Mouse (Mus musculus) gastrocnemius, postnatal 14 days (tissue): ENCODE measurements around the gene Khsrp. TPM values are rescaled to one million over a fixed set of nuclear protein-coding genes. Genes with fewer than 3 reads are reported as not detected.

Source experiments
- DNase-seq: peaks from one replicate; pipeline ENCODE4 v3.0.0; 2021; ENCODE audit warnings: mixed read lengths
- intact Hi-C: fragments of 180-260 bp; cut with DNase I; formaldehyde crosslinking; loops from one replicate; pipeline ENCODE4 v1.15.1; 2025; ENCODE audit warnings: low total_unique reads
- total RNA-seq, 2 experiments: library from RNA; stranded (reverse); gene quantifications; 2 replicates each; pipeline ENCODE4 v1.2.3; 2021

Gene Khsrp
- total RNA-seq, 2 experiments from 2014 or later: 31.9 to 36.4 TPM

GRCm38 (mm10) chr17:57038978-57039377 is 7.7 kb upstream of the Khsrp start:
- intact Hi-C loops: no loop called here
- no peak for DNase-seq

GRCm38 (mm10) chr17:57032854-57033253 is 1.5 kb upstream of the Khsrp start:
- intact Hi-C loops: no loop called here
- no peak for DNase-seq

GRCm38 (mm10) chr17:57031661-57032420 is 519 bp upstream of the Khsrp start:
- DNase-seq: peak; percentile 99

GRCm38 (mm10) chr17:57029691-57030090 is 1.6 kb downstream of the Khsrp start:
- no peak for DNase-seq

More at GRCm38 (mm10) chr17:57031661-57032420, 519 bp upstream of the Khsrp start:
- intact Hi-C loops: no loop called here

GRCm38 (mm10) chr17:57027471-57027870 is 3.9 kb downstream of the Khsrp start:
- intact Hi-C loops: no loop called here
- no peak for DNase-seq

More at GRCm38 (mm10) chr17:57029691-57030090, 1.6 kb downstream of the Khsrp start:
- intact Hi-C loops: no loop called here

- no peak for DNase-seq
- intact Hi-C loops: no loop called here
Observed at GRCm38 (mm10) chr17:57020960-57021359, 10.4 kb downstream of the Khsrp start.

GRCm38 (mm10) chr17:57019693-57020092 is 11.6 kb downstream of the Khsrp start:
- intact Hi-C loops: no loop called here
- DNase-seq: no peak

GRCm38 (mm10) chr17:57012245-57012795 is 19.0 kb downstream of the Khsrp start:
- intact Hi-C loops: no loop called here
- DNase-seq: no peak

GRCm38 (mm10) chr17:57011236-57012141 is 19.8 kb downstream of the Khsrp start, which contains the start of the genes Gtf2f1 and Gm17949:
Gene Gtf2f1, minus strand, starts transcription at chr17:57011288.
Gene Gm17949, plus strand, starts transcription at chr17:57011469.
- intact Hi-C loops: no loop called here
- DNase-seq: peak; percentile 93

GRCm38 (mm10) chr17:57010911-57011235 is 20.4 kb downstream of the Khsrp start:
- intact Hi-C loops: no loop called here
- DNase-seq: peak; percentile 37

- DNase-seq: no peak
- intact Hi-C loops: no loop called here
Observed at GRCm38 (mm10) chr17:57007137-57007905, 24.0 kb downstream of the Khsrp start.

- intact Hi-C loops: no loop called here
- no peak for DNase-seq
Observed at GRCm38 (mm10) chr17:57003994-57004393, 27.3 kb downstream of the Khsrp start.

GRCm38 (mm10) chr17:57001228-57001627 is 30.1 kb downstream of the Khsrp start:
- intact Hi-C loops: no loop called here
- DNase-seq: no peak

- intact Hi-C loops: loop anchor here (5.0 kb wide), 1 partner anchor 167 kb away; no protein-coding TSS in a partner anchor
- no peak for DNase-seq
Observed at GRCm38 (mm10) chr17:56999968-57000609, 31.2 kb downstream of the Khsrp start, which contains the start of gene Pspn. Gene Pspn, minus strand, starts transcription at chr17:57000018.

- no peak for DNase-seq
- intact Hi-C loops: loop anchor here (5.0 kb wide), 1 partner anchor 168 kb away; no protein-coding TSS in a partner anchor
Observed at GRCm38 (mm10) chr17:56999414-56999813, 31.9 kb downstream of the Khsrp start.

GRCm38 (mm10) chr17:56997029-56997667 is 34.2 kb downstream of the Khsrp start, which contains the start of gene Alkbh7:
Gene Alkbh7, plus strand, starts transcription at chr17:56997339.
- intact Hi-C loops: loop anchor here (5.0 kb wide), 1 partner anchor 170 kb away; no protein-coding TSS in a partner anchor
- peak; percentile 97 for DNase-seq

GRCm38 (mm10) chr17:56996506-56996905 is 34.8 kb downstream of the Khsrp start:
- no peak for DNase-seq
- intact Hi-C loops: loop anchor here (5.0 kb wide), 1 partner anchor 171 kb away; no protein-coding TSS in a partner anchor

GRCm38 (mm10) chr17:56995046-56995445 is 36.3 kb downstream of the Khsrp start:
- intact Hi-C loops: loop anchor here (5.0 kb wide), 1 partner anchor 172 kb away; no protein-coding TSS in a partner anchor

More at GRCm38 (mm10) chr17:56995046-56995445, 36.3 kb downstream of the Khsrp start:
- DNase-seq: no peak
